Mouse (Mus musculus): ENCODE data around the gene Clstn2. TPM values are rescaled to one million over a fixed set of nuclear protein-coding genes. Genes with fewer than 3 reads are reported as not detected.

Gene Clstn2
- polyA plus RNA-seq, 1 experiment from 2014 or later = 17.0 TPM

DNA sequence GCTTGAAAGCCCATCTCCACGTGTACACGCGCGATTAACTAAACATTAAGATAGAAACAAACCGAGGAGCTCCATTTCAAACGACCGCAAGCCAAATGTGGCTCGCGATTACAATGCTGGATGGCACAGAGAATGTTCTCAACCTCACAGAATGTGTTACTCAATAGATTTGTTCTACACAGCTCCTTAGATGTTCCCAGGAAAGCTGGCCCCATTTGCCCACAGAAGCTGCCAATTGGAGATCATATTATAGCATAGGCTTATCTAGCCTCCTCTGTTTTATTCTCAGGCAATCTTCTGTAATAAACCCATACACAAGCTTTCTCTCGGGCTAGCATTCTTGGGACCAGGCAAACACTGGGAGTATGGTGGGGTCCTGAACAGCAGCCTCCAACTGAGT is 334.9 kb downstream of the Clstn2 start:
- Histone ChIP-seq H3K27ac (replicated peaks) (no peak overlapping the region), H3K9ac (no peak overlapping the region), H3K36me3 (no peaks in the 10 kb centered on the region), H3K4me2 (no peak overlapping the region), H3K27me3 (no peaks in the 10 kb centered on the region), H3K9me3 (no peaks in the 10 kb centered on the region), H3K4me1 (replicated peaks) (peaks cover 5% of the 10 kb centered on the region; the same call in 1 of the 2 replicates), H3K4me3 (no peak overlapping the region)
- ATAC-seq (ENCODE audit: low read depth) = no peak
- WGBS = 87% methylated on average over 10 of the region's 10 CpGs

DNA sequence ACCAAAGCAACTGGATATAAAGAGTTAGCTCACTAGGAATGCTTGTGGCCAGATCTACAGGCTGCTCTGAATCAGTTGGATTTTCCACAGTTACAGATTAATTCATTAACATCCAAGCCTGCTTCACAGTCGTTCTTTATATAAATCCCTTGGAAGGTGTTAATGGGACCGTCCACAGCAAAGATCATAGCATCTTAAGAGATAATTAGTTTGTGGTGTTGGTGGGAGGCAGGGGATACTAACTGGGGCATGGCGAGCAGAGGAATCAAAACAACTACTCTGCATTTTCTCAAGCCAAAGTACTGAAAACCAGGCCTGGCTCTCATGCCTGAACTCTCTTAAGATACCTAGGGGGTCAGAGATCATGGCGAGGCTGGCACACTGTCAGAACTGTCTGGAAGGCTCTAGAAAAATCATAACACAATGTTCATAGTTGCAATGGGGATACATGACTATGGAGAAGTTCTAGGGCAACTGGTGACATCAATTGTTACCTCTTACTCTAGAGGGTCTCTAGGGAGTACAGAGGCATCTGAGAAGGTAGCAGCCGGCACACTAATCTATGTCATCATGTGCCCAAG is 336.2 kb downstream of the Clstn2 start:
- ATAC-seq (ENCODE audit: low read depth) = no peak
- H3K4me3 ChIP-seq = no peak overlapping the region
- no peak overlapping the region for H3K27ac ChIP-seq (replicated peaks)
- H3K27me3 ChIP-seq = no peaks in the 10 kb centered on the region
- H3K9ac ChIP-seq = no peak overlapping the region
- WGBS = 75% methylated on average over 5 of the region's 5 CpGs
- H3K4me2 ChIP-seq = no peak overlapping the region
- no peaks in the 10 kb centered on the region for H3K36me3 ChIP-seq
- H3K4me1 ChIP-seq (replicated peaks) = no peaks in the 10 kb centered on the region
- no peaks in the 10 kb centered on the region for H3K9me3 ChIP-seq

DNA sequence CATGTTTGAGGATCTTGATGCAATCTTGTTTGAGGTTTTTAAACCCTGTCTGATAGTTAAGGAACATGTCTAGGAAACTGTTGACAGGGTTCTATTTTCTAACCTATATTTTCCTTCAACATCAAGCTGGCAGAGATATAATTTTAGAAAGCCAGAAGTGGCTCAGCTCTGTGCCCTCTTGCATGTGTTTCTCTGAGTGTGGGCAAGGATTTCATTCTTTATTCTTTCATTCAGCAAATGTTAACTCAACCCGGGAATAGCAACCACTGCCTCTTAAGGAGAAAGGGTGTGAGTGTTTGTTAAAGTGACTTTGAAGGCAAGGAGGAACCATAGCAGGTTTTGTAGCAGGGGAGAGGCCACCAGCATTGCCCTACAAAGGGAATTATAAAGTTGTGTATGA is 337.7 kb downstream of the Clstn2 start:
- no peaks in the 10 kb centered on the region for H3K4me1 ChIP-seq (replicated peaks)
- ATAC-seq (ENCODE audit: low read depth) = no peak
- H3K9me3 ChIP-seq = no peaks in the 10 kb centered on the region
- H3K4me3 ChIP-seq = no peak overlapping the region
- H3K36me3 ChIP-seq = no peaks in the 10 kb centered on the region
- H3K27ac ChIP-seq (replicated peaks) = no peak overlapping the region
- no peaks in the 10 kb centered on the region for H3K27me3 ChIP-seq
- 85% methylated on average over 1 of the region's 1 CpGs for WGBS
- H3K9ac ChIP-seq = no peak overlapping the region
- no peak overlapping the region for H3K4me2 ChIP-seq

DNA sequence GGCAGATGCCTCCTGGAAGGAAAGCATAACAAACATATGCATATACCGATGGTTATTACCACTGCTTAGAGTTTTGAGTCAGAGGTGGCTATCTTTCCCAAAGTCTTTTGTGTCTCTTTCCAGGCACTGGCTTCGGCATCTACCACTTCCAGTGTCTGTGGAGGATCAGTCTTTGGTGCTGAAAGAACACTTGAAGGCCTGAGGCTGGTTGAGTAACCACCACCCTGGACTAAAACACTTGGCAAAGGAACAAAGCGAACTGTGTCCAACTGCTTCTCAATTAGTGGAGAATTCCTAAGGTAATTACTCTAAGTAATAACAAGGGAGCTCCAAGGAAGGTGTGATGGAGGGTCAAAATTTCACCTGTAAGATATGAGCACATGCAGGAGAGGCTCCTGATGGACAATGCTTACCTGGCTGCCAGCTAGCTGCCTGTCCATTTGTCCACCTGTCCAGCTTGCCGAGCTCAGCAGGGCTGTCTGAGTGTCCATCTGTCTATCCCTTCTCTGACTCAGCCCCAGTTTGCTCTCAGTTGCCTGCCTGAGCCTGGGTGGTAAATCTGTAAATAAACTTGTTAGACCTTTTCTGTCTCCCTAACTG is 346.1 kb downstream of the Clstn2 start:
- no peak for ATAC-seq (ENCODE audit: low read depth)
- H3K27ac ChIP-seq (replicated peaks) = no peak overlapping the region
- no peaks in the 10 kb centered on the region for H3K27me3 ChIP-seq
- no peaks in the 10 kb centered on the region for H3K36me3 ChIP-seq
- no peaks in the 10 kb centered on the region for H3K9me3 ChIP-seq
- peaks cover 5% of the 10 kb centered on the region; the same call in 1 of the 2 replicates for H3K4me1 ChIP-seq (replicated peaks)
- 89% methylated on average over 4 of the region's 4 CpGs for WGBS
- no peak overlapping the region for H3K9ac ChIP-seq
- H3K4me3 ChIP-seq = no peak overlapping the region
- H3K4me2 ChIP-seq = no peak overlapping the region

DNA sequence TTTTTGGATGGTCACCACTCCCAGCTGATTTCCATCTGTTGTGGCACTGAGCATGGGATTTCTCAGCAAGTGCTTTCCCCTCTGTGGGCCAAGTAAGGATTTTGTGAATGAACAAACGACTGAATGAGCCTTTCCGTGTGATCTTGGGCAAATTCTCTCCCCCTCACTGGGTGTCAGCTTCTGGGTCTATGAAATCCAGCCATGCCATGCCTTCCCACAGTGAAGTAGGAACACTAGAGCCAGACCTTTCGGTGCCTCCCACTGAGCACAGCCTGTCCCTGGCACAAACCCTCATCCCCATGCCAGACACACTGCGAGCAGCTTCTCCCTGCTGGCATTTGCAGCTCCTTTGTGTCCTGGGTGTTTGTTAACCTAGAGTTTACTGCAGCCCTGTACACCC is 347.3 kb downstream of the Clstn2 start:
- Histone ChIP-seq H3K9me3 (no peaks in the 10 kb centered on the region), H3K4me1 (replicated peaks) (peaks cover 5% of the 10 kb centered on the region; the same call in 1 of the 2 replicates), H3K4me2 (no peak overlapping the region), H3K4me3 (no peak overlapping the region), H3K27ac (replicated peaks) (no peak overlapping the region), H3K27me3 (no peaks in the 10 kb centered on the region), H3K36me3 (no peaks in the 10 kb centered on the region), H3K9ac (no peak overlapping the region)
- no peak for ATAC-seq (ENCODE audit: low read depth)
- 69% methylated on average over 4 of the region's 4 CpGs for WGBS

DNA sequence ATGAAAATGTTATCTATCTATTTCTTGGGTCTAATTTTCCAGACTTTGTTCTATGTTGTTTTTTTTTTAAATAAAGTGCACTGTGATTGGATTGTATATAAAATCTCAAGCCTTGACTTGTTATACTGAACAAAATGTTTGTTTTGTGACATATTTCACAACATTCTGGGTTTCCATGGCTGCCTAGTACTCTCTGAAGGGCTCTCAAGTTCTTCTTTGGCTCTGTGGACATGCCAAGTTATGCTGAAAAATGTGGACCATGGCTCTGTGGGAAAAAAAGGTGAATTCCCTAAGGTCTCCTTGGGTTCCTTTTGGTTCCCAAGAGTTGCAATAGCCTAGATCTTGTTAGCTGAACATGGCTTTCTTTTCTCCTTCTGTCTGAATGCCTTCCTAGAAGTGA is 353.1 kb downstream of the Clstn2 start:
- Histone ChIP-seq H3K27me3 (no peaks in the 10 kb centered on the region), H3K4me2 (no peak overlapping the region), H3K27ac (replicated peaks) (no peak overlapping the region), H3K4me3 (no peak overlapping the region), H3K4me1 (replicated peaks) (peaks cover 5% of the 10 kb centered on the region; the same call in 1 of the 2 replicates), H3K36me3 (no peaks in the 10 kb centered on the region), H3K9me3 (no peaks in the 10 kb centered on the region), H3K9ac (no peak overlapping the region)
- ATAC-seq (ENCODE audit: low read depth) = no peak

DNA sequence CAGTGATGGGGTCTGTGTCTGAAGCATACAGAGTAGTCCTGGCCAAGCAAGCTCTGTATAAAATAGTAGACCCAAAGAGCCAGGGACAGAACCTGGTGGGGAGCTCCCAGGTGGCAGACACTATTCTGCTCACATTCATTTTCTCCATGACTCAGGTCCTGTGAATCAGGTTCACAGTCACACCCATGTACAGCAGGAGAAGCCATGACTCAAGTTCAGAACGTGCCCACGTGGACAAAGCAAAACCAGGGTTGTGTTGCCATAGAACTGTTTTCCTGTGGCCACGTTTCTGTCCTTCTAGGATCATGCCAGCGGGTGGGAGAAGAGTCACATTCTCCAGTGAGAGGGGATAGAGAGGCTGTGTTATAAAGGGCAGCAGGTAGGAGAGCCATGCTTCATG is 353.9 kb downstream of the Clstn2 start:
- Histone ChIP-seq H3K9ac (no peak overlapping the region), H3K4me3 (no peak overlapping the region), H3K36me3 (no peaks in the 10 kb centered on the region), H3K27ac (replicated peaks) (no peak overlapping the region), H3K4me2 (no peak overlapping the region), H3K9me3 (no peaks in the 10 kb centered on the region), H3K27me3 (no peaks in the 10 kb centered on the region), H3K4me1 (replicated peaks) (peaks cover 5% of the 10 kb centered on the region; the same call in 1 of the 2 replicates)
- WGBS = 72% methylated on average over 4 of the region's 4 CpGs
- ATAC-seq (ENCODE audit: low read depth) = no peak

DNA sequence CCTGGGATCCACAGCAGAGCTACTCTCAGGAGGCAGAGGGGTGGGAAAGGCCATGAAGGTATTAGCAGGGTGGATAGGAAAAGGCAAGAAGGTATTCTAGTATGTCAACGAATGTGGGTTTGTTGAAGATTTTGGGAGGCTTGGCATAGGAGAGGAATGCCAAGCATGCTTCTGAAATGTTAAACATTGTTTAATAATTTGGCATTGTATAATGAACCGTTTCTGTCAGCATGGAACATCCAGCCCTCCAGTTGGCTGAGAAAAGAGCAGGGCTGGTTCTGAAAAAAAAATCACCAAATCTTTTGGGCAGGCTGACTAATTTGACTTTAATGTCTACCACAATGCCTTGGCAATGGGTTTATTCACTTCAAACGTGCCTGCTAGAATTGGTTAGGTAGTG is 355.9 kb downstream of the Clstn2 start:
- WGBS = 69% methylated on average over 3 of the region's 3 CpGs
- H3K4me3 ChIP-seq = no peak overlapping the region
- peaks cover 8% of the 10 kb centered on the region for H3K4me1 ChIP-seq (replicated peaks)
- H3K27me3 ChIP-seq = no peaks in the 10 kb centered on the region
- H3K27ac ChIP-seq (replicated peaks) = no peak overlapping the region
- no peak overlapping the region for H3K4me2 ChIP-seq
- H3K9ac ChIP-seq = no peak overlapping the region
- H3K9me3 ChIP-seq = no peaks in the 10 kb centered on the region
- no peak for ATAC-seq (ENCODE audit: low read depth)
- no peaks in the 10 kb centered on the region for H3K36me3 ChIP-seq

DNA sequence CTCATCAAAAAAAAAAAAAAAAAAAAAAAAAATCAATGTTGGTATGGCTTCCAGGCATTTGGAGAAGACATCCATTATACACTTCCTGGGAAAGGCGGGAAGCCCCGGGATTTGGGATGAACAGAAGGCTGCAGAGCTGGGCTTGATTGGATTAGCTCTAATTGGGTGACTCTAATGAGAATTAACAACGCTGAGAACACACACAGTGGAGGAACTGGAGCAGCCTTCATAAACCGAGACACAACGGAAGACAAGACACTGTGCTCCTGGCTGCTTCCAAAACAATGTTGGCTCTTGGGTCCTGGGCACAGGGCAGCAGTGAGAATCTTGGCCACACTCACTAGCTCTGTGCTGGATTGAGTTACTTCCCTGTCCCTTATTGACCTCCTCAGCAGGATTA is 360.3 kb downstream of the Clstn2 start:
- no peaks in the 10 kb centered on the region for H3K36me3 ChIP-seq
- 21% methylated on average over 5 of the region's 5 CpGs for WGBS
- no peak overlapping the region for H3K4me2 ChIP-seq
- no peak overlapping the region for H3K9ac ChIP-seq
- no peak overlapping the region for H3K27ac ChIP-seq (replicated peaks)
- H3K27me3 ChIP-seq = no peaks in the 10 kb centered on the region
- no peaks in the 10 kb centered on the region for H3K9me3 ChIP-seq
- no peak overlapping the region for H3K4me3 ChIP-seq
- no peak for ATAC-seq (ENCODE audit: low read depth)
- H3K4me1 ChIP-seq (replicated peaks) = peaks cover 8% of the 10 kb centered on the region; the same call in 1 of the 2 replicates

DNA sequence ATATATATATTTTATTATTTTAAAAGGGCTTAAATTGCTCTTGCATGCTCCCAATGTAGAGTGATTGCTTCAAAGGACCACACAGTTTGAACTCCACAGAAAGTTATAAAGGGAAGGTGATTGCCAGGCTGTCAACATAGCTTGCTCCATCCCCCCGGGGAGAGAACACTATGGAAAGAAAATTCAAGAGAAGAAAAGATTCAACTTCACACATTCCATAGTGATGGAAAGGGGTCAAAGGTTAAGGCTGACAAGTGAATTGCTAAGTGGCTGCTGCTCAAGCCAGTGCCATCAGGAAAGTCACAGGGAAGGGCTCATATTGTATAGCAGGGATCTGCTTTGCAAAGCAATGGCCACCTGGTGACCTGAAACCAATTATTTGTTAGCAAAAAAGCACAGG is 360.8 kb downstream of the Clstn2 start:
- no peak for ATAC-seq (ENCODE audit: low read depth)
- H3K4me2 ChIP-seq = no peak overlapping the region
- no peak overlapping the region for H3K27ac ChIP-seq (replicated peaks)
- H3K9me3 ChIP-seq = no peaks in the 10 kb centered on the region
- no peaks in the 10 kb centered on the region for H3K27me3 ChIP-seq
- H3K4me3 ChIP-seq = no peak overlapping the region
- H3K9ac ChIP-seq = no peak overlapping the region
- peaks cover 8% of the 10 kb centered on the region; the same call in 1 of the 2 replicates for H3K4me1 ChIP-seq (replicated peaks)
- 3% methylated on average over 1 of the region's 1 CpGs for WGBS
- H3K36me3 ChIP-seq = no peaks in the 10 kb centered on the region

DNA sequence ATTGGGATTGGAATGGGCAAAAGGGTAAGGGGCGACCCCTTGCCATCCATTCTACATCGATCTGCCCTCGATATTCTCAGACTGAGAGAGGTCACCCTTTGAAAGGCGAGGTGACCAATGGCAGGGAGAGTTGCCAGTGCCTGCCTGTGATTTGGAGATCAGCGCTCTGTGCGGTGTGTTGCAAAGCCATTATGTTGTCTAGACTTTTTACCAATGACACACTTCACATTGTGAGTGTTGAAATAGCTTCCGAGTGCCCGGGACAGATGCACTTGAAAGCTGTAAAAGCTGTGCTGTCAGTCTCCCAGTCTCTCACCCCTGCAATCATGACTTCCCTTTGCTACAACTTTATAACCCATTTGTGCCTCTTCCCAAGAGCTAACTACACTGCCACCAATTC is 362.3 kb downstream of the Clstn2 start:
- H3K4me3 ChIP-seq = no peak overlapping the region
- no peaks in the 10 kb centered on the region for H3K27me3 ChIP-seq
- H3K27ac ChIP-seq (replicated peaks) = no peak overlapping the region
- no peak overlapping the region for H3K4me2 ChIP-seq
- H3K9ac ChIP-seq = no peak overlapping the region
- no peaks in the 10 kb centered on the region for H3K9me3 ChIP-seq
- WGBS = 50% methylated on average over 8 of the region's 8 CpGs
- H3K4me1 ChIP-seq (replicated peaks) = peaks cover 8% of the 10 kb centered on the region; the same call in 1 of the 2 replicates
- no peak for ATAC-seq (ENCODE audit: low read depth)
- no peaks in the 10 kb centered on the region for H3K36me3 ChIP-seq

DNA sequence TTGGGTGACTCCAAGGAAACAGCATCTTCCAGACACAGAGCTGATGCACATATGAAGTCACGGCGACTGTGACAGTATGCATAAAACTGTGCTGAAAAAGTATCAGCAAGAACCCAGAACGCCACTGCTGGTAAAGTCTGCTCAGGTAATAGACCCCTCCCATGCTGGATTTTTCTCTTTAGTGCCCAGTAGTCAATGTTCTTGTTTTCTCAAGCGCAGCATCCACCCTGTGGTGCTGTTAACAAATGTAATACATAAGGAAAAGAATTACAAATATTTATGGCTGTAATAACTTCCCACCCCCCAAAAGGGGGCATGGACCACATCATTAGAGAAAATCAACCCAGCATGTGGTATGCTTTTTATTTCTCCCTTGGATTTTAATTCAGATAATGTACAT is 372.0 kb downstream of the Clstn2 start:
- ATAC-seq (ENCODE audit: low read depth) = peak; percentile 65; the same call in 1 of the 2 replicates
- Histone ChIP-seq H3K4me2 (no peak overlapping the region), H3K9ac (no peak overlapping the region), H3K4me3 (no peak overlapping the region), H3K36me3 (no peaks in the 10 kb centered on the region), H3K9me3 (no peaks in the 10 kb centered on the region), H3K4me1 (replicated peaks) (peaks cover 25% of the 10 kb centered on the region), H3K27me3 (no peaks in the 10 kb centered on the region), H3K27ac (replicated peaks) (peak overlapping the region; percentile 49; the same call in 1 of the 2 replicates)
- WGBS = 73% methylated on average over 4 of the region's 4 CpGs

DNA sequence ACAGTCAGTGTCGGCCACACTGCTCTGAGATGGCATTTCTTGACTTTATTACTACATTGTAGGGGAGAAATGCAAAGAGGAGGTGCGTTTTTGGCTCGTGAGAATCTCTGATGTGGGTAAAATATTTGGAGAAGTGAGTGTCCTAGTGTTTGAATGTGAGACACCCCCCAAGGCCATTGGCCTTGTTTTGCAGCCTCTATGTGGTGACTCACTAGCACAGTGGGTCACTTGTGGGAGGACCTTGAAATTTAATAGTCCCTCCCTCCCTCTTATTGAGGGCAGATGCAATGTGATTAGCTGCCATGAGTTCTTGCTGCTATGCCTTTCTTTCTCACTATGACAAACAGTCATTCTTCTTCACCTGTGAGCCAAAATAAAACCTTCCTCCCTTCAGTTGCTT is 374.2 kb downstream of the Clstn2 start:
- H3K4me1 ChIP-seq (replicated peaks) = peaks cover 15% of the 10 kb centered on the region
- H3K36me3 ChIP-seq = no peaks in the 10 kb centered on the region
- no peak for ATAC-seq (ENCODE audit: low read depth)
- H3K4me2 ChIP-seq = no peak overlapping the region
- WGBS = 85% methylated on average over 3 of the region's 3 CpGs
- H3K9me3 ChIP-seq = no peaks in the 10 kb centered on the region
- no peak overlapping the region for H3K9ac ChIP-seq
- H3K4me3 ChIP-seq = no peak overlapping the region
- no peaks in the 10 kb centered on the region for H3K27me3 ChIP-seq
- H3K27ac ChIP-seq (replicated peaks) = no peak overlapping the region

All from neural tube, embryonic 13.5 days (tissue).